Mouse (Mus musculus): Measurements from ENCODE around the gene H2-T22.

DNA sequence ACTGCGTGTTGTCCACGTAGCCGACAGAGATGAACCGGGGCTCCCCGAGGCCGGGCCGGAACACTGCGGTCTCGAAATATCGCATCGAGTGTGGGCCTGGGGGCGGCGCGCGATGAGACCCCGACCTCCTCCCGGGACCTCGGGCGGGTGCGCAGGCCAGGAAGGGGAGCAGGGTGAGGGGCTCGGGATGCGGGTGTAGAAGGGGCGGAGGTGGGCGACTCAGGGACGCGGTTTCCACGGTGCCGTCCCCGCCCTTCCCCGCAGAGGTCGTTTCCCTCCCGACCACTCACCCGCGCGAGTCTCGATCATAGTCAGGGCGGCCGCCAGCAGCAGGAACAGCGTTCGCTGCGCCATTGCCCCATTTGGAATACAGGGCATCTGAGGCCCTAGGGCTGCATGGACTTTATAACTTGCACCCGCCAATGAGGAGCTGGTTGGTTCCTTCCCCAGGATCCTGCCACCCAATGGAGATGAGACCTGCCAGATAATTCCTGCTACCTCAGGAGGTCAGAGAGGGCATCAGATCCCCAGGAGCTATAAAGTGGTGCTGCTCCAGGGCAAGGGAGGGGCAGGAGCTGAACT is 41.4 kb upstream of the H2-T22 start:
- no peak for TF ChIP-seq CTCF (IDR thresholded peaks at IDR 0.05; ENCODE audit: control insufficient read depth, insufficient read depth, low read length)
- TF ChIP-seq POLR2A (IDR thresholded peaks at IDR 0.05; ENCODE audit: borderline replicate concordance, control insufficient read depth, low read depth, low read length), result no peak
